Mouse (Mus musculus) liver, embryonic 12.5 days (tissue): ENCODE measurements around the gene Mcm3. TPM values are rescaled to one million over a fixed set of nuclear protein-coding genes. Genes with fewer than 3 reads are reported as not detected.

Source experiments
- ATAC-seq: fragments of 200-750 bp; cut with Nextera tagmentation; 2 replicates; pipeline ENCODE4 v1.8.0; 2017; ENCODE audit warnings: moderate number of reproducible peaks, mild to moderate bottlenecking, moderate library complexity
- H3K27ac ChIP-seq: fragments of 300-500 bp; sonication (generic); 2 replicates; pipeline ENCODE4 v1.5.1; 2016; ENCODE audit warnings: mild to moderate bottlenecking
- H3K27me3 ChIP-seq: fragments of 300-500 bp; sonication (generic); replicated peaks from 2 replicates; pipeline ENCODE4 v1.6.1; 2016; ENCODE audit warnings: mild to moderate bottlenecking, moderate library complexity
- H3K36me3 ChIP-seq: fragments of 300-500 bp; sonication (generic); 2 replicates; pipeline ENCODE4 v1.6.1; 2016; ENCODE audit warnings: mild to moderate bottlenecking, moderate library complexity
- H3K4me1 ChIP-seq: fragments of 300-500 bp; sonication (generic); 2 replicates; pipeline ENCODE4 v1.6.1; 2016
- H3K4me2 ChIP-seq: fragments of 300-500 bp; sonication (generic); 2 replicates; pipeline ENCODE4 v1.6.1; 2016; ENCODE audit warnings: mild to moderate bottlenecking, moderate library complexity
- H3K4me3 ChIP-seq: fragments of 300-500 bp; sonication (generic); 2 replicates; pipeline ENCODE4 v1.5.1; 2016; ENCODE audit warnings: mild to moderate bottlenecking, moderate library complexity
- H3K9ac ChIP-seq: fragments of 300-500 bp; sonication (generic); 2 replicates; pipeline ENCODE4 v1.6.1; 2016; ENCODE audit warnings: mild to moderate bottlenecking, moderate library complexity
- H3K9me3 ChIP-seq: fragments of 300-500 bp; sonication (generic); replicated peaks from 2 replicates; pipeline ENCODE4 v1.6.1; 2016; ENCODE audit warnings: mild to moderate bottlenecking, moderate library complexity
- WGBS: fragments of 180-500 bp; shearing (Covaris S2); methylation state at CpG from one replicate; pipeline ENCODE4 v1.1.7; 2016; ENCODE audit not compliant: insufficient replicate concordance; 5-methylcytosine and 5-hydroxymethylcytosine counted together
- polyA plus RNA-seq: library from polyadenylated mRNA; unstranded; fragments of >200 nt; fragmentation: Nextera tagmentation; extraction: Ambion mirVana; gene quantifications from 2 replicates; pipeline ENCODE4 v1.2.1, GENCODE M21; 2016

Gene Mcm3
- polyA plus RNA-seq, 1 experiment from 2014 or later: 204 TPM

DNA sequence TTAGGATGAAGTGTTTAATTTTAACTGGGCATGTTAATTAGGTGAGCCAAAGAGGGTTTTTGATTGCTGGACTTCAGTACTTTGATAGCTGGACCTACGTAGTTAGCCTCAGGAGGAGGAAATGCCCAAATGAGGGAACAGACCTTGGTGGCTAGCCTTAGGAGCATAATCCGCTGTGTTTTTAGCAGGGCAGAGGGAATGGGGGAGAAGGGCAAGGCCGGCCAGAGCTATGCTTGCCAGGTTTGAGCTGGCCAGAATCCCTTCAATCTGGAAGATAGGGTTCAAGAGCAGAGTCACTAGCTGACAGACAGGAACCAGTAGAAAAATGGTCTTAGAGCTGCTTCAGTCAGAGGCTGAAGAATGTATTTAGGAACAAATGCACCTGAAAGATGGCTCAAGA is 62.5 kb downstream of the Mcm3 start:
- H3K27ac ChIP-seq: no peak overlapping the region
- H3K27me3 ChIP-seq: no peaks in the 10 kb centered on the region
- no peak overlapping the region for H3K4me2 ChIP-seq
- H3K9me3 ChIP-seq: no peaks in the 10 kb centered on the region
- no peak overlapping the region for H3K9ac ChIP-seq
- H3K4me1 ChIP-seq: no peaks in the 10 kb centered on the region
- 71% methylated on average over 3 of the region's 3 CpGs for WGBS
- H3K4me3 ChIP-seq: no peak overlapping the region
- no peaks in the 10 kb centered on the region for H3K36me3 ChIP-seq
- no peak for ATAC-seq

GRCm38 (mm10) chr1:20754439-20754838 is 65.7 kb downstream of the Mcm3 start:
- Histone ChIP-seq H3K27me3 (no peaks in the 10 kb centered on the region), H3K4me3 (no peak overlapping the region), H3K9me3 (no peaks in the 10 kb centered on the region), H3K9ac (no peak overlapping the region), H3K4me2 (no peak overlapping the region), H3K27ac (no peak overlapping the region), H3K4me1 (no peaks in the 10 kb centered on the region), H3K36me3 (no peaks in the 10 kb centered on the region)
- no peak for ATAC-seq
- WGBS: 44% methylated on average over 10 of the region's 10 CpGs

Other genes with a start within 250 kb of the Mcm3 start
- 0.28 and 0.35 TPM in 2 replicates for gene Pkhd1, start 202.2 kb downstream of the Mcm3 start, polyA plus RNA-seq
- not detected in 2 replicates for gene Il17a, start 89.4 kb downstream of the Mcm3 start, polyA plus RNA-seq
- gene Il17f, start 29.7 kb downstream of the Mcm3 start, polyA plus RNA-seq: 0.23 TPM in 1 of 2 replicates, not detected in the other
- gene Paqr8, start 70.3 kb upstream of the Mcm3 start, polyA plus RNA-seq: 0.68 and 0.85 TPM in 2 replicates
- gene Efhc1, start 131.3 kb upstream of the Mcm3 start, polyA plus RNA-seq: 0.62 and 0.77 TPM in 2 replicates